Mouse (Mus musculus) limb, embryonic 14.5 days (tissue): Measurements from ENCODE around the gene Nop16. TPM values are rescaled to one million over a fixed set of nuclear protein-coding genes. Genes with fewer than 3 reads are reported as not detected.
A peak's percentile ranks its signal among the peaks of the same experiment; 100 is the strongest.

Source experiments
- ATAC-seq: fragments of 200-750 bp; cut with Nextera tagmentation; 2 replicates; pipeline ENCODE4 v1.8.0; 2017; ENCODE audit warnings: low read depth, moderate number of reproducible peaks, moderate TSS enrichment; ENCODE audit not compliant: low FRiP score
- DNase-seq: peaks from one replicate; pipeline ENCODE4 v3.0.0-alpha.2; 2015; ENCODE audit warnings: low spot score
- H3K27ac ChIP-seq: fragments of 300-500 bp; sonication (generic); replicated peaks from 2 replicates; pipeline ENCODE4 v1.5.1; 2014; ENCODE audit warnings: low read depth, mild to moderate bottlenecking, low read length, moderate library complexity, mixed read lengths
- H3K27me3 ChIP-seq: fragments of 300-500 bp; sonication (generic); 2 replicates; pipeline ENCODE4 v1.6.1; 2014; ENCODE audit warnings: low read length, mixed read lengths; ENCODE audit not compliant: control insufficient read depth, insufficient read depth
- H3K36me3 ChIP-seq: fragments of 300-500 bp; sonication (generic); 2 replicates; pipeline ENCODE4 v1.6.1; 2014; ENCODE audit warnings: mild to moderate bottlenecking, low read length, moderate library complexity, mixed read lengths; ENCODE audit not compliant: control insufficient read depth, insufficient read depth
- H3K4me1 ChIP-seq: fragments of 300-500 bp; sonication (generic); 2 replicates; pipeline ENCODE4 v1.6.1; 2014; ENCODE audit warnings: antibody characterized with exemption, low read length, mixed read lengths; ENCODE audit not compliant: control insufficient read depth, insufficient read depth
- H3K4me2 ChIP-seq: fragments of 300-500 bp; sonication (generic); replicated peaks from 2 replicates; pipeline ENCODE4 v1.6.1; 2014; ENCODE audit warnings: low read depth, mild to moderate bottlenecking, low read length, moderate library complexity; ENCODE audit not compliant: severe bottlenecking
- H3K4me3 ChIP-seq: fragments of 300-500 bp; sonication (generic); replicated peaks from 2 replicates; pipeline ENCODE4 v1.5.1; 2014; ENCODE audit warnings: low read length
- H3K9ac ChIP-seq: fragments of 300-500 bp; sonication (generic); 2 replicates; pipeline ENCODE4 v1.6.1; 2014; ENCODE audit warnings: mild to moderate bottlenecking, low read depth, low read length, moderate library complexity; ENCODE audit not compliant: severe bottlenecking
- H3K9me3 ChIP-seq: fragments of 300-500 bp; sonication (generic); 2 replicates; pipeline ENCODE4 v1.6.1; 2016; ENCODE audit warnings: low read length; ENCODE audit not compliant: control insufficient read depth
- POLR2A ChIP-seq: fragments of 200-500 bp; IDR thresholded peaks from 2 replicates; pipeline ENCODE4 v1.8.0; 2012; ENCODE audit warnings: inconsistent platforms, mild to moderate bottlenecking, moderate library complexity, borderline replicate concordance; ENCODE audit not compliant: insufficient read depth, insufficient read length; ENCODE audit errors: extremely low read depth
- WGBS: fragments of 180-500 bp; shearing (Covaris S2); extraction: QIAGEN DNeasy Blood & Tissue Kit; methylation state at CpG from one replicate; pipeline ENCODE4 v1.1.7; 2014; 5-methylcytosine and 5-hydroxymethylcytosine counted together
- polyA plus RNA-seq, 2 experiments: library from polyadenylated mRNA; depleted of rRNA in 1 of 2; stranded (reverse) in 1 of 2; unstranded in 1 of 2; fragments of >200 nt; fragmentation: Nextera tagmentation in 1 of 2; extraction: Ambion mirVana in 1 of 2; gene quantifications; 2 replicates each; pipeline versions ENCODE4 v1.2.1 to v1.2.3; 2012 to 2014

Nop16 gene
- polyA plus RNA-seq (2012; rRNA removed) (38.6 and 61.9 TPM in 2 replicates), polyA plus RNA-seq (2014; fragmentation: Nextera tagmentation; extraction: Ambion mirVana) (53.5 and 53.7 TPM in 2 replicates)

DNA sequence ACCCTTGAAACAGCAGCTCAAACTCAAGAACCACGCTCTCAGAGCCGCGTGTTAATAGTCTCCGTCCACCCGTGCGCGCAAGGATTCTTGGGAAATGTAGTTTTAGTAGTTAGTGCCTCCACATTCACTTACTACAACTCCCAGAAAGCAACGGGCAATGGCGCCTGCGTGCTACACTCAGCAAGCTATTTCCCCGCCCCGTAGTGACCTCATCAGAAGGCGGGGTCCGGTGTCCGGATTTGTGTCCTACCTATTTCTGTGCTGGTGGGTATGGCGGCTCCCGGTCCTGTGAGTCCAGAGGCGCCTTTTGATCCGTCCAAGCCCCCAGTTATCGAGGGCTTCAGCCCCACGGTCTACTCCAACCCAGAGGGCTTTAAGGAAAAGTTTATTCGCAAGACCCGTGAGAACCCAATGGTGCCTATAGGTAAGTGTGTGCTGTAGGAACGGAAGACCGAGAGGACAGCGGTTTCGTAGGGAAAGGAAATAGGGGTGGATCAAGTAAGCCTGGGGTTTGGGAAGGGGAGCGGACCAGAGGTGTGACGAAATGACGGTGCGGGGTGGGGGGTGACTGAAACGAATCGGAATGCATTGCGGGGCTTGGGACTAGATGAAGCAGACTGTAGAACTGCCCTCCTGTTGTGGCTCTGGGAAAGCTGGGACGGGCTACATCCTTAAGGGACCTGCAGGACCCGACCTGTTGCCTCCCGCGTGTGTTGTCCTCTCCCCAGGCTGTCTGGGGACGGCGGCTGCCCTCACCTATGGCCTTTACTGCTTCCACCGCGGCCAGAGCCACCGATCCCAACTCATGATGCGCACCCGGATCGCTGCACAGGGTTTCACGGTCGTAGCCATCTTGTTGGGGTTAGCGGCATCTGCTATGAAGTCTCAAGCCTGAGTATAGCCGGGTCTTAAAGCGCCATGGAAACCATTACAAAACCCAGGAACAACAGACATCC lies at the start of gene Nop16, which contains the start of gene Higd2a:
Nop16 (minus strand) TSS at position 95 of the 956 bp plus-strand sequence.
Higd2a (plus strand) TSS at position 212 of the 956 bp plus-strand sequence.
- Histone ChIP-seq H3K4me3 (peak within 1 kb of the TSS; percentile 80), H3K27ac (peak within 1 kb of the TSS; percentile 91), H3K4me2 (peak within 1 kb of the TSS; percentile 78), H3K36me3 (peaks cover 37% of the 10 kb centered on the region), H3K9ac (peak within 1 kb of the TSS; percentile 85), H3K9me3 (no peaks in the 10 kb centered on the region), H3K27me3 (no peaks in the 10 kb centered on the region), H3K4me1 (peaks cover 14% of the 10 kb centered on the region)
- under 1% methylated on average over 51 of the region's 51 CpGs for WGBS
- ATAC-seq: peak; percentile 98
- peak; percentile 99 for DNase-seq
- TF ChIP-seq POLR2A: peak; percentile 34; the same call in 1 of the 2 replicates

DNA sequence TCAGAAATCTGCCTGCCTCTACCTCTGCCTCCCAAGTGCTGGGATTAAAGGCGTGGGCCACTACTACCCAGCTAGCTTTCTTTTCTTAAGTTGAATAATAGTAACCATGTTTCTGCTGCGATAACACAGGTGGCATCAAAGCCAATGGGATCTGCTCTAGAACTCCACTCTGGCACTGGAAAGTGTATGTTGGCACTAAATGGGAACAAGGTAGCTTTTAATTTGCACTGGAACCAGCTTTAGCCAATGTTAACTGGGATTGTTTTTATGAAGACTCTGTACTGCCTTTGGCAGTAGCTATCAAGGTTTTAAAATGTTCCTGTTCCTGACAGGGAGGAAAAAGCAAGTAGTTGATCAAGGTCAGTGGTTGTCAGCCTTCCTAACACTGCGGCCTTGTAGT lies 45.1 kb upstream of the Nop16 start:
- DNase-seq (no peak), ATAC-seq (no peak)
- peaks cover 35% of the 10 kb centered on the region for H3K36me3 ChIP-seq
- no peaks in the 10 kb centered on the region for H3K4me1 ChIP-seq
- no peak overlapping the region for H3K9ac ChIP-seq
- H3K4me3 ChIP-seq: no peak overlapping the region
- no peak for TF ChIP-seq POLR2A
- H3K27ac ChIP-seq: no peak overlapping the region
- WGBS: 96% methylated on average over 3 of the region's 3 CpGs
- no peak overlapping the region for H3K4me2 ChIP-seq
- no peaks in the 10 kb centered on the region for H3K9me3 ChIP-seq
- H3K27me3 ChIP-seq: no peaks in the 10 kb centered on the region

DNA sequence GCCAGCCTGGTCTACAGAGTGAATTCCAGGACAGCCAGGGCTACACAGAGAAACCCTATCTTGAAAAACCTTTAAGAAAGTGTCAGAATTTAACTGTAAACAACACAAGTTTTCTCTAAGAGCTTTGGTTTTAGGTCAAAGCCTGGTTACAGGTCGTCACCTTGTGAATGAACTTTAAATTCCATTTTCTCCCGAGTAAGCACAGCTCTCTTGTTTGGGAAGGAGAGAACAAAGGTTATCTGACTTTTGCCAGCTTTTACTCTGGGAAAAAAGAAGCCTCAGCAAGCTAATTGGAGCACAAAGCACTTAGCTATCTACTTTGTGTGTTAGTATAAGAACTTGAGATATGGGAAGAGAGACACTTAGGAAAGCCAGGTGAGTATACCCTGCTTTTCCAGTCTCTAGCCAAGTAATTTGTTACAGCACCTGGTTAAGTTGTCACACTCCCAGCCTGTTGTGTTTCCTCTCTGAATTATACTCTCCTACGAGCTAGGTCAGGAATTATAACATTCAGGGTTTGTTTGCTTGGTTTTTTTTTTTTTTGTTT lies 42.9 kb upstream of the Nop16 start:
- no peak for TF ChIP-seq POLR2A
- Histone ChIP-seq H3K9me3 (no peaks in the 10 kb centered on the region), H3K4me2 (no peak overlapping the region), H3K4me1 (peaks cover 2% of the 10 kb centered on the region; the same call in 1 of the 2 replicates), H3K27me3 (no peaks in the 10 kb centered on the region), H3K4me3 (no peak overlapping the region), H3K9ac (no peak overlapping the region), H3K27ac (no peak overlapping the region), H3K36me3 (peaks cover 26% of the 10 kb centered on the region)
- ATAC-seq (no peak), DNase-seq (no peak)
- WGBS: 75% methylated on average over 3 of the region's 3 CpGs

DNA sequence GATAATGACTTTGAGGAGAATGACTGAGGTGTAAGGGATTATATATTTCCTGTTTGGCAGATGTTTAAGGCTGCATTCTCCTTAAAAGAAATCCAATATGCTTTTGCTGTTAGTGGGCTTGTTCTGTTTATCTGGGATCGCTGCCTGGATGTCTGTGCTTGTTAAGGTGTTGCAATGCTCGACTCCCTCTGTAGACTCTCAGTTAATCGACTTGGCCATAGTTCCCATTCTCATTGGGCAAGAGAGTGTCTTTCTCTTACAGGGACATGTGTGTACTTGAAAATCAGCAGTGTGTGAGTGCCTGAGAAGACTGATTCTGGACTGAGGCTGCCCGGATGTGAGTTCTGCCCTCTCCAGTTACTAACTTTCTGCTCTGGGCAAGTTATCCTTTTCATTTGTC lies 39.2 kb upstream of the Nop16 start:
- H3K27ac ChIP-seq: no peak overlapping the region
- H3K4me3 ChIP-seq: no peak overlapping the region
- H3K4me2 ChIP-seq: no peak overlapping the region
- H3K36me3 ChIP-seq: peaks cover 22% of the 10 kb centered on the region; the same call in 1 of the 2 replicates
- no peaks in the 10 kb centered on the region for H3K9me3 ChIP-seq
- H3K27me3 ChIP-seq: no peaks in the 10 kb centered on the region
- ATAC-seq (no peak), DNase-seq (peak; percentile 17)
- WGBS: 64% methylated on average over 4 of the region's 4 CpGs
- no peak overlapping the region for H3K9ac ChIP-seq
- TF ChIP-seq POLR2A: no peak
- H3K4me1 ChIP-seq: peaks cover 2% of the 10 kb centered on the region; the same call in 1 of the 2 replicates

DNA sequence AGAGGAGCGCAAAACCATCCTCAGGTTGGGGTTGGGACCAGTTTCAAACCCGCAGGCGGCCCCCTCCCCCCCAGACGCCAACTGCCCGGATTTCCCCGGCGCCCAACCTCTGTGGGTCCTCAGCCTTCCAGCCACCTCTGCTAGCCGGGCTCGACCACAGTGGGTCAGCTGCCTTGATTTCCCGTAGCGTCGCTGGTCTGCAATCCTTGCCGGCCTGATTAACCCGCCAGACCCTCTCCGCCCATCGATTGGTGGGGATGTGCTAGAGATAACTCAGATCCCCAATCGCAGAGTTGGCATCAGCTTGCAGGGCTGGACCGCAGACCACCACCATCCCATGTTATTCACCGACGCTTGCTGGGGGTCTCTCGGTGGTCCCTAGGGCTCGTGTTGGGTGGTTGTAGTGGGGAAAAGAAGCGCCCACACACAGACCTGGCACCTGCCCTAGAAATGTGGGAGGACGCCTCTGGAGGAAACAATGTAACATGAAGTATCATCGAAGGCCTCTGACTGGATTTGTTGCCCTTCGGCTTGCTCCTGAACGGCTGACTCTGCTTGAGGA lies 32.2 kb upstream of the Nop16 start:
- WGBS: 1% methylated on average over 25 of the region's 27 CpGs
- H3K9ac ChIP-seq: peak overlapping the region; percentile 97
- H3K4me3 ChIP-seq: peak overlapping the region; percentile 95
- no peaks in the 10 kb centered on the region for H3K36me3 ChIP-seq
- H3K9me3 ChIP-seq: no peaks in the 10 kb centered on the region
- H3K4me2 ChIP-seq: peak overlapping the region; percentile 71
- H3K27me3 ChIP-seq: no peaks in the 10 kb centered on the region
- peaks cover 6% of the 10 kb centered on the region for H3K4me1 ChIP-seq
- DNase-seq (no peak), ATAC-seq (peak; percentile 19; the same call in 1 of the 2 replicates)
- peak overlapping the region; percentile 87 for H3K27ac ChIP-seq
- TF ChIP-seq POLR2A: no peak
